Mouse (Mus musculus): ENCODE measurements around the gene Klf16.

Gene Klf16

DNA sequence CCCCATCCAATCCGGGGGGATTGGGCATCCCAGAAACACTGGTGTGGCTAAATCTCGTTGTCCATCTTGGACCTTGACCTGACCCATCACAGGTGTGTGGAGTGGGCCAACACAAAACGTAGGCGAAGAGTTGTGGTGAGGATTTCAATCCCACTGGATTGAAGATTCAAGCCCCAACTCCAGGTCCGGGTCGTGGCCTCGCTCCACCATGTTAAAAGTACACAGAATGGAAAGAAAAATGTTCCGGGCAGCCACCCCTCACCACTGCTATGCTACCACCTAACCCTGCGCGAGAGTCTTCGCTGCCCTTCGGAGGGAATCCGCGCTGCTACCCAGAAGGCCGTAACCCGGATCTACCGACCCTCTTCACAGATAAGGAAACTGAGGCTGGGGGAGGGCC is 1.2 kb downstream of the Klf16 start:
- no peak for DNase-seq (ENCODE audit: low read depth, low spot score)

DNA sequence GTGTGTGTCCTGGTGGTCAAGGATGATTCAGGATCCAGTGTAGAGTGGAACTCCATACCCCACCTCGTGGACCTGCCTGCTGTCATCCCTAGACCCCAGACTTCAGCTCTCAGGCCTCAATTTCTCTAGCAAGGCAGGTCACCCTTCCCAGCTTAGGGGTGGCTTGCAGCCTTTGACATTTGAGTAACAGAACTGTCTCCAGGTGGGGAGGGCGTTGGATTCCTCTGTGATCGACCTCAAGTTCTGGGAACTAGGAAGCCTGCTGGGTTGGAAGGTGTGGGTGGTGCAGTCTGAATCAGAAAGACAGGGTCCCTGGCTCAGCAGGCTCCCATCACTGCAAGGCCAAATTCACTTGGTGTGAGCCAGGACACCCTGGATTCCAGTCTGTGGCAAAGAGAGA is 2.2 kb downstream of the Klf16 start:
- DNase-seq (ENCODE audit: low read depth, low spot score): no peak

DNA sequence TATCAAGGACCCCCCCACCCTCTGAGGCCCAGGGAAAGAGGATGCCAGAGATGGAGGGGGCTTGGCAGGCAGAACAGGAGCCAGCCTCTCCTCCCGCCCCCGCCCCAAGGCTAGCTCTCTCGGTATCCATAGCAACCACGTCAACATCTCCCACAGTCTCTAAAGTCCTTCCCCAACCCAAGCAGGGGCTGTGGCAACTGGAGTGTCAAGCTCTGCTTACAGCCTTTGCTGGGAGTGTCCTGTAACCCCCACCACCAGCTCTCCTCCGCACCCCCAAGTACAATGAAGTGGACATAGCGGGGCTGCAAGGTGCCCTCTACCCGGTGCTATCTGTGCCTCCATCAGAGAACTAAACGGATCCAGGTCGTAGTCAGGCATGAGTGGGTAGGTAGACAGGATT is 3.2 kb downstream of the Klf16 start:
- no peak for DNase-seq (ENCODE audit: low read depth, low spot score)

DNA sequence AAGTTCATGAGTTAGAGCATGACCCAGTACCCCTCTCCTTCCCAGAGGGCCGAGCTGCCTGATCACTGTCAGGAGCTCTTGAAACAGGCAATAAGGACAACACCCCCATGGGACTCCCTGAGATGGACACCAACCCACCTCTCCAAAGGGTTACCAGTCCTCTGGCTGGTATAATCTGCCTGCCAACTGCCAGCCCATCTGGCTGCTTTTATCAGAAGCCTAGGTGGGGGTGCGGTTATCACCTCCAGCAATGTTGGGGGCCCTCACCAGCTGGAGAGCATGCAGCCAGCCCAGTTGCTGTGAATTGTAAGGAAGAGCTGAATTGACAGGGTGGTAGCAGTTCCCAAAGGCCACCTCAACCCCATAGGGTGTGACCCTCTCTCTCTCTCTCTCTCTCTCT is 4.6 kb downstream of the Klf16 start:
- no peak for DNase-seq (ENCODE audit: low read depth, low spot score)

DNA sequence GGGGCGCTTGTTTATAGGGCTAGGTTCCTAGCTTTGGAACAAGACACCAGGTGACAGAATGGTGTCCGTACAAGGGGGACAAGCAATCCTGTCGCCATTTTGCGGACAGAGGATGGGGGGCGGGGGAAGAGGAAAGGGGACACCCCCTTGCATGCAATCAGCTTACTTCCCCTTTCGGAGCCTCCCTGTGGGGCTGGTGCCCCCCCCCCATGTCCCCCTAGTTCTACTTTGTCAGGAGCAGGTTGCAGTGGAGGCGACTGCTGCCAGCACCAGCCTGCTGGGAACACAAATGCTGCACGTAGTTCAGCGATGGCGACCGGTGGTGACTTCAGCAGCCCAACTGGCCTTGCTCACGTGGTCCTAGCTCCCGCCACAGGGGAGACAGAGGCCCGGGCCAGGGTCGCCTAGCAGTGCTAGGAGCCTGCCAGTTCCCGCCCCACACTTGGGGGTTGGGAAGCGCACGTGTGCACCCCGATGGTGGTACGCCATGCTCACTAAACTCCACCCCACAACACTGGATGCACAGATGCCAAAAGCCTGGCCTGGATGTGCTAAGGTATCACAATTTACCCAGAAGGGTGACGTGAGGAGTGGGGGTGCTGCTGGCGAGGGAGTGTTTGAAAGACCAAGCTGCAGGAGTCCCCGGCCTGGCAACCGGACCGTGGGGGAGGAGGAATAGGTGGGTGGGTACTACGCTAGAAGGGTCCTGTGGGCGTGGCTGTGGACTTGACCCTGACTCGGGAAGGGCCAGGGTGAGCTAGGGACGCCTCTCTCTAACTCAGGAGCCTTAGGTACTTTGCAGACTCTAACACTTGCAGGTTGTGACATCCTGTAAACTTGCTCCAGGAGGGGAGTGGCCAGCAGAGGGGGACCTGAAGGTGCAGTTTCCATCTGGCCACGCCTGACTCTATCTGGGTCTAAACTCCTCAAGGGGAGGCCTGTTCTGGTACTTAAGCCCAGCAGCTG is 6.0 kb downstream of the Klf16 start:
- DNase-seq (ENCODE audit: low read depth, low spot score): no peak

DNA sequence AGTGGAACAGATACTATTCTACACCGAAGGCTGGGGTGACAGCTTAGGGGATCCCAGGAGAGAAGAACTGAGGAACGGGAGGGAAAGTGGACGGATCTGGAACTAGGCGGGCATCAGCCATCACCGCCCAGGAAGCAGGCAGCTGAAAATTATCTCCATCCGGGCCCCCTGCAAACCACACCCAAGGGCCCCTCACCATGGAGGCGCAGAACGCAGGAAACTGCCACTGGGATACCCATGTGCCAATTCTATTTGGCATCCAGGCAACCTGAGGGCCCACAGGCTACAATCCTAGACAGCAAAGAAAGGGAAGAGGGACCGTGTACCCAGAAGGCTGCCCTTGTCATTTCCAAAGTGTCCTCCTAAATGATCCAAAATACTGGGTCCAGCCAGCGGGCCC is 6.7 kb downstream of the Klf16 start:
- DNase-seq (ENCODE audit: low read depth, low spot score): no peak

DNA sequence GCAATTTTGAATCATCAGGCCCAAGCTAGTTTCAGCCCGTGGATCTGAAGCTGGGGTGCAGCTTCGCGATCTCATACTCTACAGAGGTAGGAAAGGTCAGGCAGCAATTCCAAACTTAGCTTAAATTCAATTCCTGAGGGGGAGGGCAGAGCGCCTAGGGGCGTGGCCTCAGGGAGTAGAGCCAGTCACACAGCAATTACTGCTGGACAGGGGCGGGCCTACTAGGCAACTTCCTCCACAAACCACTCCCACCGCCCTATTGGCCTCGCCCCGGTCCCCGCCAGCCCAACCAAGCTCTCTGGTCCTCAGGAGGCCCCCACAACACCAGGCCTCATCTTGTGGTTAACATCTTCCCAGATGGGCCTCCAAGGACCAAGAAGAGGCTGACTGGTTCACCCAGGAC is 7.5 kb downstream of the Klf16 start:
- no peak for DNase-seq (ENCODE audit: low read depth, low spot score)

DNA sequence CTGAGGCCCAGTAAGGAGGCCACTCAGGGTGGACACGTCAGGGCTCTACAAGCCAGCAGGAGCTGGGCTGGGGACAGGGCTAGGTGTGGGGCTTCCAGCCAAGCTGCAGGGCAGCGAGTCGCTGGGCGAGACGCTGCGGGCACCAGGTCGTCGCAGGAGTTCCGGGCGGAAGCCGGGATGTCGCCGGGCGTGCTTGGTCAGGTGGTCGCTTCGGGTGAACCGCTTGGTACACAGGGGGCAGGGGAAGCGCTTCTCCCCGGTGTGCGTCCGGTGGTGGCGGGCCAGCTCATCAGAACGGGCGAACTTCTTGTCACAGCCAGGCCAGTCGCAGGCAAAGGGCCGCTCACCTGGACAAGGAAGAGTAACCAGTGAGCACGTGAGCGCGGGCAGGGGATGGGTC is 8.2 kb downstream of the Klf16 start:
- DNase-seq (ENCODE audit: low read depth, low spot score): no peak

DNA sequence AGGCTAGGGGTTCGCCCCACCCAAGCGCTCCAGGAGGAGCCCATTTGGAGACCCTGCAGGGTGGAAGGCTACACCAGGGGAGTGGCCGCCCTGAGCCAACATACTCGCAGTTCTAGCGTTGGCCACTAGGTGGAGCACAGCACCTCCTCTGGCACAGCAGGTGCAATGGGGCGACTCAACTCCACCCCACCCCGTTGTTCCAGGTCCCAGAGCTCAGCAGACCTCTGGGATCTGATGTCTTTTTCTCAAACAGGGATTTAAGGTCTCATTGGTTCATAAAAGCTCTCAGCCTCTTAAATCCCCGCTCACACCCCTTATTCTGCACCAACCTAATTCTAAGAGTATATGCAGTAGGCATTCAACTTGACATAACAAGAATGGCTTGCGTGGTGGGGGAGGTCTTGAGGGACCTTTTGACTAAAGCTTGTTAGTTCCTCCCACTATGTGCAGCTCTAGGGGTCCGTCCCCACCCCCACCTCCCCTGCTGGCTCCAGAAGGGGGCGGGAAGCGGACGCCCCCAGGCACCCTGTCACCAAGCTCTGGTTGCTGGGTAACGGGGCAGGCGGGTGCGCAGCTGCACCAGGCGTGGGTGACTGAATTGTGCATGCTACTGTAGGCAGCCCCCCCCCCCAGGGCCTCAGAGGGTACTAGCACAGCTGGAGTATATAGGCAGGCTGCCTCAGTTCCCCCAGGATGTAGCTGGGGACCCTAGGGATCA is 10.6 kb downstream of the Klf16 start:
- DNase-seq (ENCODE audit: low read depth, low spot score): peak; percentile 70

DNA sequence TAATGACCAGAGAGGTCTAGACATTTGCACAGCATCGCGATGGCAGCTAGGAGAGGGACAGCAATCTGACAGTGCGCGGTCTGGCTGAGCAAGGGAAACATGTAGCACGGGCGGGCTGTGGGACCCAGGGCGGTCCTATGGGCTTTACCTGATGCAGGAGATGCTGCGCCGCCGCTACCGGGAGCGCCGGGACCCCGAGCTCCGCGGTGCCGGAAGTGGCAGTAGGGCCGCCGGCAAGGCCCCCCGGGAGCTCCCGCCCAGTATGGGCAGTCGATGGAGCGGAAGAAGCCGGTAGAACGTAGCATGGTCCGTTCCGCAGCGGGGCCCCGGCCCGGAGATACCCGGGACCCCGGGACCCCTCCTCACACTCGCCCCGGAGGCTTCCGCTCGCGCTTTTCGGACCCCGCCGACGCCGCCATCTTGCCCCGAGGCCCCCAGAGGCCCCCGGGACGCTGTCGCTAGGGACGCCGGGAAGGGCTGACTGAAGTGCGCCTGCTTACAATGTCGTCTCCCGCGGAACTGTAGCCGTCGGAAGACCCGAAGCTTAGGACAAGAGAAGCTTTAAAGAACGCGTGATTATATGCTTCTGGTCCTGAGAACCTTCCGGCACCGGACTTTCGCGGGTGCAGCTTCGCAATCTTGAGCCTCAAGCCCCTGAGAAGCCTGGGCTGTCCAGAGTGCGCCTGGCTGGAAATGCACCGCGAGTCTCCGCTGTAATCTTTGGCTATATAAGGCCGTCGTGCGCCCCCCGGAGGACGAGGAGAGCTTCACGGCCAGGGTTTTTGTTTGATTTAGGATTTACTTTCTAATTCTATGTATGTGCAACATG is 15.8 kb downstream of the Klf16 start, which contains the start of gene Rexo1:
Gene Rexo1 (minus strand): TSS at position 445 of the 829 bp plus-strand sequence.
- DNase-seq (ENCODE audit: low read depth, low spot score): peak; percentile 91

DNA sequence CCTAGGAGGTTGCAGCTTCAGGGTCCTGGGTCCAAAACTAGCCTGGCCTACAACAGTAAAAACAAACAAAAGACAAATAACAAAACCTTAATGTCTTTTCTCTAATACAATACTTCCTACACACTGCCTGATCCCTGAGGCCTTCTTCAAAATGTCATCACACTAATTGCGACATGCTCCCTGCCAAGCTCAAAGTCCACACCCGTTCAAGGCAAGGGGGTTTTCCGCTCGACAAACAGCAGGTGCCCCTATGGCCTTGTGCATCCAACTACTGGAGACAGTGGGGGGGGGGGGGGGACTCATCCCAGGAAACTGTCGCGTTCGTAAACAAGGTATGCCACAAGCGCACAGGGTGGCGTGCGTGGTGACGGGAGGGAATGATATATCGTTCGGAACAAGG is 16.5 kb downstream of the Klf16 start:
- DNase-seq (ENCODE audit: low read depth, low spot score): no peak

DNA sequence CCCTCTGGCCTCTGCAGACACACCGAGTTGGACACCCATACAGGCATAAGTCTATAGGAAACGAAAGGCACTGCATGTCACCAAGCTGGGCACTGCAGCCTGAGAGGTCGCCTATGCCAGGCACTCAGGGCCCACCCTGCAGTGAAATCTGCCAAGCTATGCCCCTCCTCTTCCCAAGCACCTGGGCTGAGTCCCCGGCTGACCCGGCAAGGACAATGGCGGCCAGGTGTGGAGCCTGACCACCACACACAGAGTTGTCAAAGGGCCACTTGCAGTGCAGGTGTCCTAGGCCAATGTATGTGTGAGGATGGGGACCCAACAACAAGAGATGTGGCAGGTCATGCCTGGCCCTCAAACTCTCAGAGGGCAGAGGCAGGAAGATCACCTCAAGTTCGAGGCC is 17.7 kb downstream of the Klf16 start:
- DNase-seq (ENCODE audit: low read depth, low spot score): no peak

DNA sequence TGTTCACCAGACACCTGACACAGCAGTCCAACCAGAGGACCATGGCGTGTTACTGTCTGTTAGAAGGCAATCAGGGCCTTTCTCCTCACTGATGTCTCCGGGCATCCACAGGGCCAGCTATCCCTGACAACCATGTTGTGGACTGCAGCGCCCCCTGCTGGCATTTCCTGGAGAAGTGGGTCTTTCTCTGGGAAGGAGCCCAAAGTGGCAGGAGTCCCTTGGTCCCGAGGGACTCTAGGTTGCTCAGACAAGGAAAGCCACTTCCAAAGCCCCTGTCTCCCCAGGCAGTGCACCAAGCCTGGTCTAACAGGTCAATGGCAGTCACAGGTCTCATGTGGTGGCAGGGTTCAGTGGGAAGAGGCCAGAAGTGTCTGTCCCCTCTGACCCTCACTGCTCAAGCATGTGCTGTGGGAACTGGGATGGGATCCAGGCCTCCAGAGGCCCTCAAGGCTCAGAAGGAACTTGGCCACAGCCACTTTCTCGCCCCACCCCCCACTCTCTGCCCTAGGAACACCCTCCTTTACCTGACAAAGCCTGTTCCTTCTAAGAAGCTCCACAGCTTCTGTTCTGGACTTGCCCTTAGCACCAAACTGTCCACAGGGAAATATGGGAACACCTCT is 19.7 kb downstream of the Klf16 start:
- no peak for DNase-seq (ENCODE audit: low read depth, low spot score)

DNA sequence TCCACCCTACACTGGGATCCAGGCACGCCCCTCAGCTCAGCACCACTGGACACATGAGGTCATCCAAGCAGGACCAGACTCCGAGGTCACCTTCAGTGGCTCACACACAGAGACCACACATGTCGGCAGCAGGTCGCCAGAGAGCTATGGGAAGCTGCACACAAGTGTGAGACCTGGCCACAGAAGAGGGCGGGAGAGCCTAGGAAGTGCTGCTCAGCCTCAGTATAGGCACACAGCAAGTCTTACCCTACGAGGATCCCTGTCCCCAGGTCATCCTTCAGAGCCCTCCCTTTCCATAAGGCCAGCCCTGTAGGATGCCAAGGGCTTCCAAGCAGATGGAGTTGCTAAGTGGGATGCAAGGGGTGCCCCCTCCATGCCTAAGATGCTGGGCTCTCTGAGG is 23.1 kb downstream of the Klf16 start:
- no peak for DNase-seq (ENCODE audit: low read depth, low spot score)

DNA sequence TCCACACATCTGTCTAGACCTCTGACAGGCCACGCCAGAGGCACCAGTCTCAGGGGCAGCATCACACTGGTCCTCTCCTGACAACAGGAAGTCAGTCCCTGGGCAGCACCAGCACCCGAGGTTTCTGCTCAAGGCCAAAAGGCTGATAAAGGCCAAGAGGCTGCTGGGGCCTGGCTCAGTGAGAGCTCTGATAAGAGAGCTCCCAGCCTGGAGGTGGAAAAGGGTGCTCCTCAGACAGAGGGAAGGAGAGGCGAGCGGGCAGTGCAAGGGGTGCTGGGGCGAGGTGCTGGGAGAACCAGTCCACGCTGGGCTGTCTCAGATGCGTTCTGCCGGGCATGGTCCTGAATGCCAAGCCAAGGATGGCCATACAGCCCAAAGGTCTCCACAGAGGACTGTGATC is 23.5 kb downstream of the Klf16 start:
- DNase-seq (ENCODE audit: low read depth, low spot score): no peak

DNA sequence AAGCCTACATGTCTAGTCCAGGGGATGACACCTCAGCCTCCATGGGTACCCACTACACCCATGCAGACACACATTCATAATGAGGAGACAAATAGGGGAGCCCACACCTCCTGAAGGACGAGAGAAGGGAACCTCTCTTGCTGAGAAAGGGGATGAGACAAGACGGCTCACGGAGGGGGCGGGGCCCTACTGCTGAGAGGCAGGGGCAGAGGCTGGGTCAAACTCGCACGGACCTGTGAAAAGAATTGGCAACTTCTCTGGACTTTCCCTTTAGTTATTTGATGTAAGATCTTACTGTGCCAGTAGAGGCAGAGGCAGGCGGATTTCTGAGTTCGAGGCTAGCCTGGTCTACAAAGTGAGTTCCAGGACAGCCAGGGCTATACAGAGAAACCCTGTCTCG is 24.8 kb downstream of the Klf16 start:
- no peak for DNase-seq (ENCODE audit: low read depth, low spot score)

DNA sequence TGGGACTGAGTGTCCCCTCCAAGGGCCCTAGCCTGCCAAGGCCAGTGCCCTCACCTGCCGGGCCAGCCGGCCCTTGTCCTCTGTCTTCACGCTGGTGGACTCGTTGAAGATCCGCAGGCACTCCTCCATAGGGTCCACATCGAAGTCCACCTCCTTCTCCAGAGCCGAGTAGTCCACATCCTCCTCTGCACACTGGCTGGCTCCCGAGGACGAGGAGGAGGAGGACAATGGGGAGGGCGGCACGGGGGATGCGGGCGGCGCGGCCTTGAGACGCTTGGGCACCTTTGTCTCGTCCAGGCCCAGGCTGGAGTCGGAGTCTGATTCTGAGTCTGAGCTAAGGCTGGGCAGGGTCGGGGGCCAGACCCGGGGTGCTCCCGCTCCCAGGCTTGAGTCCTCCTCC is 27.8 kb downstream of the Klf16 start:
- no peak for DNase-seq (ENCODE audit: low read depth, low spot score)

DNA sequence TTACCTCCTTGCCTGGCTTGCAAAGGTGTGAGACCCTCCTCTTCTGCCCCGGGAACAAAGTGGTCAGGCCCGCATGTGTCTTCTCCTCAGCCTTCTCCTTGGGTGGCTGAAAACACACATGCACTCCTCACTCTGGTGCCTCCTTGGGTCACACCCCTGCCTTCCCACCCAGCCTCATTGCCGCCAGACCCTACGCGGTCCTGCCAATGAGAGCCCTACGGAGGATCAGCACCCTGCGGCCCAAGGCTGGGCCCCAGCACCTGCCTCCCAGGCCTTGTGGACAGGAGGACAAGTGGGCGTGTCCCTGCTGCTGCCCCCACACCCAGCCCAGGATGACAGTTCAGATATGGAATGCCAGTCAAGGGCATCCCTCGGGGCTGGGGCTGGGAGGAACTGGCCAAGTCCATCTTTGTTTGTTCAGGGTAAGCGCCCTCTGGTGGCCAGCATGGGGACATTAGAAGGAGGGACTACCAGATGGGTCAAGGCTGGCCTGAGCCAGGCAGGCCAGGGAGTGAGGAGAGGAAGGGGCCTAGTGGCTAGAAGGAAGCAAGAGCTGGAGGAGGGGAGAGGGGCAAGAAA is 28.6 kb downstream of the Klf16 start:
- DNase-seq (ENCODE audit: low read depth, low spot score): peak; percentile 54

DNA sequence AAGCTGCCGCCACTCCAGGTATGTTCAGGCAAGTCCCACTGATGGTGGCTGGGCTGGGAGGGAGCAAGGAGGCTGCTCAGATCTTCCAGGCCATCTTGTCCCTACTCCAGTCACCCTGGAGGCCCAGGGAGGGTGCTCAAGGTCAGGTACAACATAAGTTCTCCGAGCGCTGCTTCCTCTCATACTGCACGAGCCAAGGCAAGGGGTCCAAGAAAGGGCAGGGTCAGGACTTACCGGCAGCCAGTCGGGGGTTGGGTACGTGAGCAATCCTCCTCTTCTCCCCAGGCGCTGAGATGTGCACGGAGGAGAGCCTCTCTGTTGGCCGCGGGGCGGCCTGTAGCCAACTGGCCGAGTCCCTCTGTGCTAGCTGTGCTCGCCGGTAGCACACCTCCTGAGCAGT is 29.6 kb downstream of the Klf16 start:
- no peak for DNase-seq (ENCODE audit: low read depth, low spot score)

DNA sequence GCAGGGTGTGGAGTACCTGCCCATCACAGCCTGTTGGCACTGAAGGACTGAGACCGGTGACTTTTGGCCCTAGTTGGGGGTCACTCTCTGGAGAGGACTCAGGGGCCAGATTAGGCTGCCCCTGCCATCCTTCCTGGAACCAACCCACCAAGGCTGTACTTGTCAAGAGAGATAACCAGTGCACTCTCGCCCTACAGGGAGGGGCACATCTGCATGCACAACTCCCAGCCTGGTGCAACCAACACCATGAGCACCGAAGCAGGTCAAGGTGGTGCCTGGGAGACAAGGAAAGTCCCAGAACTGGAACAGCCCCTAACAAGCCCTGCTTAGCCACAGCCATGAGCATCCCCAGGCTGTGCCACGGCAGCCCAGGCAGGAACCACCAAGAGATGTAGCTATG is 30.2 kb downstream of the Klf16 start:
- no peak for DNase-seq (ENCODE audit: low read depth, low spot score)

DNA sequence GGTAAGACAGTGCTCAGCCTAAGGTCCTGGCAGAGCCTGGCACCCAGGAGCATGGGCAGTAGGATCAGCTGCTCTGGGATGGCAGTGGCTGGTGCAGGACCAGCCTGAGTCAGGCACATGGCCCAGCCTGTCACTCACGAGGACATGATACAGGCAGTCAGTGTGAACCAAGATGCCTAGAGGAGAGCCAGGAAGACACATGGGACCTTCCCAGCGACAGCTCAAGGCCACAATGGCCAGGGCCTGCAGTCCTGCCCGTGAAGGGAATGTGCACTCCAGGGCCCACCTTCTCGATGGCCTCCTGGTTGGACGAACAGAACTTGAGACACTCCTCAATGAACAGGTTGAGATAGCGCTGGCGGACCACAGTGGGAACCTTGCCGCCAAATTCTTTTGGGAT is 31.5 kb downstream of the Klf16 start:
- DNase-seq (ENCODE audit: low read depth, low spot score): no peak
